Mouse (Mus musculus) WW6 (cell line): ENCODE results near the gene Ccdc191.

Experiments used
- DNase-seq: peaks from one replicate; pipeline ENCODE4 v3.0.0-alpha.2; 2013; ENCODE audit warnings: low read depth, low spot score

Gene Ccdc191

DNA sequence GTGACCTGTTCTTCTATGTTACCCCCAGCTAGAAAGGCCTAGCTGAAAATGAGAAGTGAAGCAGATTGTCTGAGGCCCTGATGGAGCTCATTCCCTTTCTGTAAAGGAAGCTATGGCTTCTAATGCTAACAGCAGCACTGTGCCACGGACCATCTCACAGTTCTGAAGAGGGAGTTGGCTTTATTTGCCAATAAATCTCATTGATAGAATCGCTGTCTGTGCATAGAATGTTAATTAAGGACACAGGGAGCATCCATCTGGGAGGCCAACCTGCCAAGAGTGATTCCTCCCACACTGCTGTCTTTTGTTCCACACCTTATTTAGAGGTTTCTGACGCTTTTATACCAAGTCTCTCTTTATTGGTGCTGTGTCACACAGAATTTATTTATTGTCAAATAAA, 41.9 kb downstream of the Ccdc191 start:
- no peak for DNase-seq

DNA sequence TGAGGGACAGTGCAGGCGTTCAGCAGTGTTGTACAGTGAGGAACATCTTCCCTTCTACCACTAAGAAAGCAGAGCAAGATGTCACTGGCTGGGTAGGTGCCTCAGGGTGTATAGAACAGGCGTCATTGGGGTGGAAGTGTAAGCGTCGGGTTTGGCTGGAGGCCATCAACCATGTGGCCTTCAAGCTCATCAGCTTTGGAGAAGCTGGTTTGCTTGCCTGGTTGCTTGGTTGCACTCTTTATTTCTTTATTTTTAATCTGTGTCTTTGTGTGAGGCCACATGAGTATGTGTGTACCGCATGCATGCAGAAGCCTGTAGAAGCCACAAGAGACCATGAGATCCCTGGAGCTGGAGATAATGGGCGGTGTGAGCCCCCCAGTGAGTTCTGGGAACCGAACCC, 42.7 kb downstream of the Ccdc191 start:
- DNase-seq, result no peak

DNA sequence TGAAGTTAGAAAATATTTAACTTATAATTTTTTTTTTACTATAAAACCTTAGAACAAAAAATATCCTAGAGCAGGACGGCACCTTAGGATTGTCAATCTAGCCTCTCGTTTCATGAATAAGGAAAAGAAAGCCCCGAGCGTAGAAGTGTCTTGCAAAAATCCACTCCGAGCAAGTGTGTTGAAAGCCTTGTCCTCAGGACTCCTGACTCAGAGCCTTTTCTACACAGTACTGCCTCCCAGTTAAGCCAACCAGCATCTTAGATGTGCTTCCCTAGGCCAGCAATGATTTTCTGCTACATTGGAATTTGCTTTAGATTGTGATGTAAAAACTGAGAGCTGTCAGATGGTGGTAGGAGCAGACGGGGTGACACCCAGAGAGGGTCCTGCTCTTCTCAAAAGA, 43.4 kb downstream of the Ccdc191 start:
- no peak for DNase-seq

DNA sequence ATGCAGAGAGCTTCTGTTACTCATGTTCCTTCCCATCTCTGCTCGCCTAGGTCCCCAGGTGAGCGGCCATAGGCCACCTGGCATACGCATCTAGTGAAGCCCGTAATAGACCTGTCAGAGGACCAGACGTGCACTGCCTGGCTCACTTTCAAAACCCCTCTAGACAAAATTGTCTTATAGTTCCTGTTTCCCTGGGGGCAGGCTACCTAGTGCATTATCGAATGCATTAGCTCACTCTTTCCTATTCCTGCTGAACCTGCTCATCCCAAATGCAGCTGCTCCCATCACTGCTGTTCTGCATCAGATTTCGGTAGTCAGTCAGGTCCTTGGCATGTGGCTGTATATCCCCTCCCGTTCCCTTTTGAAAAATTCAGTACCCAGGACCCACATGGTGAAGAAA, 45.3 kb downstream of the Ccdc191 start:
- no peak for DNase-seq

DNA sequence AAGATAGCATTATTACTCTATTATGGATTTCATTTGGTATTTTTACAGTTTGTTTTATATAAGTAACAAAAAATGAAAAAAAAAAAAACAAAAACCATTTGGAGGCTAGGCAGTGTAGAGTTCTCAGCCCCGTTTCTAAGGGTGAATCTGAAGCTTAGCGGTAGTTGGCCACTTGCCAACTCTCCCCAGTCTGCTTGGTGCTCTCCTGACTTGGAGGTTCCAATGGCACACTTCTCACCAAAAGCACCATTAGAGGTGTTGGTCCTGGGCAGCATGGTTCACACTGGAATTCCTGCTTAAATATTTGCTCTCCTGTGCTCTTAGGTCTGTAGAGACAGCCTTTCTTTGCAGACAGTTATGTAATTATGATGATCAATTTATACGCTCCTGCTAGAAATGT, 45.8 kb downstream of the Ccdc191 start:
- no peak for DNase-seq

DNA sequence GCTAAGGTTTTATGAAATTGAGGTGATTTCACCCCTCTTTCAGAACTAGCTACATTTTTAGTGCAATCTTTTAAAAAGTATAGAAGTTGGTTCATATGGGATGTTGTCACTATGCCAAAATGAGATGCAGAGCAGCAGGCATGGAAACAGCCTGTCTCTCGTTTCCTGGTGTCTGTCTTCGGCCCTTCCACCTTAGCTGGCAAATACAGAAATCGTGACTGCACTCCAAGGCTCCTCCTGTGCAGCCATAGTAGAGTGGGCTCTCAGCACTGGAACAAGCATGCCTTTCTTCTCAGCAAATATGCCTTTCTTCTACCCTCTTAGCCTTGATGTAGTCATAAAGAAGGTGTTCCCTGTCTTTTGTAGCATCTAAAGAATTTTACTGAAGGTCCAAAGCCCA, 46.3 kb downstream of the Ccdc191 start:
- no peak for DNase-seq

DNA sequence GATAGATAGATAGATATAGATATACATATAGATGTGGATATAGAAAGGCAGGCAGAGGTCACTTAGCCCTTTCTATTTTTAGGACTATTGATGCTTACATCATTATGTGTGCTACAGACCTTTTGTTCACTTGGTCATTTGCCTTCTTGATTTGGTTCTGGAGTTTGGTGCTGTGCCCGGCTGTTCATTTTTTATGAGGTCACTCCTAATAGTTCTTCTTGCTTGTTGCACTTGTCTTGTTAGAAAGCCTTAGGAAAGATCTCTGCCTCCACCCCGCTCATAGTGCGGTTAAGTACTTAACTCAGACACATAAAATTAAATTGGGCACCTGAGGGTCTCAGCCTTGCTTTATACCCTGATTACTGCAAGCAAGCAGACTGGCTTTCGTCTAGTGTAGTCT, 51.2 kb downstream of the Ccdc191 start:
- DNase-seq, result no peak

DNA sequence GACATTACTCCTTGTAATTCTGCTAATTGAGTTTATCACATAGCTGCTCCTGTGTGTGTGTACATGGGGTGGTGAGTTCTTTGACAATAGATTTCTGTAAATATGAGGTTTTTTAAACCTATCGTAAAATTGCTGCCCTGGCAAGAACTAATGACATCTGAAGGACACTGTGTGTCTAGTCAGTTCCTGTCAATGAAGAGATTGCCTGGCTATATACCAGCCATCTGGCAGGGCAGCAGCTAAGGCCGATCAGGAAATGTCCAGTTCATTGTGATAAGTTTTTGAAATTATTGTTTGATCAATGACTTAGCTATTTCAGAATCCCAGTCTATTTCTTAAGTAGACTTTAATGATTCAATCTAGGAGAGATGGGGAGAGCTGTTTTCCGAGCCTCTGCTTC, 55.8 kb downstream of the Ccdc191 start:
- DNase-seq, result no peak

DNA sequence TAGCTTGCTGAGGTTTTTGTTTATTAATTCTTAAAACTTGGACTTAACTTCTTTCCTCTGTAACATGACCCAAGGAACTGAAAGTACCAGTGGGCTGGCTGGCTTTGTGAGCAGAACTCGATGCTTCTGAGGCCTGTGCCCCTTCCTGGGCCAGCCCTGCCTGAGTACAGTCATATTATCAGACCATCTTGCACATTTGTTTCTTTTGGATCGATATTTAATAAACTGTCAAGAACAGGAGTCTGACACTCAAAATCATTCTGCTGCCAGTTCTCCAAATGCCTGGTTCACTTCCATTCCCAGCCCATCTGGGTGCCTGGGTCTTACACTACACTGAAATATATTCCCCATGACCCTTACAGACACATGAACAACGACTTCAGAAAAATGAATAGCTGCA, 56.3 kb downstream of the Ccdc191 start:
- DNase-seq, result no peak

DNA sequence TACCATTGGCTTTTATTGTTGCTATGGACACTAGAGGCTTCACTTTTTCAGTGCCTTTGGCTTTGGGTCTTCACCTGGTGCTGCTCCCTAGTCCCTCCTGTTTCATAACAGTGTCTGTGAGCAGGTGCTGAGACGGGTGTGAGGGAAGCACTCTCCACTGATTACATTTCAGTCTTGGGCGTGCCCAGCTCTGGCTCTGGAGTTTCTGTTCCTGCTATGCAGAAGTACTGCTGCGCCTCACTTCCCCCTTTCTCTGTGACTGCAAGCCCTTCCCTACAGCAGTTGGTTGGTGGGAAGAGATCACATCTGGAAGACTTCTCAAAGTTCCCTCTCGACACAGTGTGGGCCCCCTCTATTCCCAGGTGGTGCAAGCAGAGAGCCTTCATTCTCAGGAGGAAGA, 62.0 kb downstream of the Ccdc191 start:
- DNase-seq, result no peak

DNA sequence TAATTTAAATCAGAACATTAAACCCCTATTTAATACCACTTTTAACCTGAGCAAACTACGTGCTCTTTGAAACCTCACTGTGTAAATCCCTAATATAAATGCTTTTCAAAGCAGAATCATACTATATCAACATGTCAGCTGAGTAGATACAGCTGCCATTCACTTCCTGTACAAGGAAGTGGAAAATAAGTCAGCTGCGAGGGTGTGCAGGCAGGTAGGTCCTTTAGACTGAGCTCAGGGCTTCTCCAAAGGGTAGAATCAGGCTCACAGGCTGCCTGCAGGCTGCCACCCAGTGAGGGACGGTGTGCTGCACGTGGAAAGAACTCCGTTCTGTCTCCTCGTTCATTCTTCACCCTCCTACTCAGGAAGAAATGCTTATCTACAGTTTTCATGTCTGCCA, 65.3 kb downstream of the Ccdc191 start:
- DNase-seq, result no peak

DNA sequence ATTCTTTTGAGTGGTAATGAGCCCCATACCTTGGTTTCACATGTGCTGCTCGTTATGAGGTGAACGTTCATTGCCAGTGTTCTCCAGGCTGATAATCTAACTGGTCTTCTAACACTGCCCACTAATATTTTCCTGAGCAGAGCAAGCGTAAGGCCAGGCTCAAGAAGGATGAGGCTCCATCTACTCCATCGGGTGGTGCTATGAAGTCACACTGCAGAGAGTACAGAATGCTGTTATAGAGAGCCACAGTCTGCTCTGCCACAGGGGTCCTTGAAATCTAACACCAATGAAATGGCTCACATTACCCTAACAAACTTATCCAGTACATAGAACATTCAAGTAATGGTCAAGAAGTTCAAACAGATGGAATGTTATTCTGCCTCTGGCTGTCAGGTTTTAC, 68.4 kb downstream of the Ccdc191 start:
- DNase-seq, result no peak

DNA sequence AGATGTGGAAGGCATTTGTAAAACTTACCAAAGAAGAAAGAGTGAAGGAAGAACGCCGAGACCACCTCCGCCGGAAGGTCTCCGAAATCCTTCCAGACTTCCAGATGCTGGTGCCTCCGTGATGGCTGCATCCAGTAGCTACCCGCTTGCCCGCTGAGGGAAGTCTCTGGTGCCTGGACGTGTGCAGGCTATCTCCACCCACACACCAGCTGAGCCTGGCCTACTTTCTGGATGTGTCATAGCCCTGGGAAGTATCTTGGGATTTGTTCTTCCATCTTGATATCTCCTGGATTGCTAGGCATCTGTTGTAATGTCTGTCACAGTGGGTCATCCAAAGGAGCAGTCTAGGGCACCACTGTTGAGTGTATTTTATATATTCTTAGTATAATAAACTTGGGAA, 73.7 kb downstream of the Ccdc191 start:
- DNase-seq, result no peak

DNA sequence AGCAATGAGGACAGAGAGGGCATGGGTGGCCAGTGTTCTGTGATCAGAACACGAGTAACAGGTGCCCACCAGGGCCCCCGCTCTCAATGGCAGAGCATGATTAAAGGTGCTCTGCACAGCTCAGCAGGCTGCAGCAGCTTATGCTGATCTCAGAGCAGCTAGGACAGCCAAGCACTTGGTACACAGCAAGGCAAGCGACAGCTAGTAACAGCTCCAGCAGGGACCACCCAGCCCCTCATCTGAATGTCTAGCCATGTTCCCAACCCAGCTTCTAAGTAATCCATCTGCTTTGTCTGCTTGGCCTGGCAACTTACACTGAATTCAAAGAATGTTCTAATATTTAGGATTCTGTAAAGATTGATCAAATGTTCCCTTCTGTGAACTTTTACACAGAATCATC, 74.2 kb downstream of the Ccdc191 start:
- no peak for DNase-seq

DNA sequence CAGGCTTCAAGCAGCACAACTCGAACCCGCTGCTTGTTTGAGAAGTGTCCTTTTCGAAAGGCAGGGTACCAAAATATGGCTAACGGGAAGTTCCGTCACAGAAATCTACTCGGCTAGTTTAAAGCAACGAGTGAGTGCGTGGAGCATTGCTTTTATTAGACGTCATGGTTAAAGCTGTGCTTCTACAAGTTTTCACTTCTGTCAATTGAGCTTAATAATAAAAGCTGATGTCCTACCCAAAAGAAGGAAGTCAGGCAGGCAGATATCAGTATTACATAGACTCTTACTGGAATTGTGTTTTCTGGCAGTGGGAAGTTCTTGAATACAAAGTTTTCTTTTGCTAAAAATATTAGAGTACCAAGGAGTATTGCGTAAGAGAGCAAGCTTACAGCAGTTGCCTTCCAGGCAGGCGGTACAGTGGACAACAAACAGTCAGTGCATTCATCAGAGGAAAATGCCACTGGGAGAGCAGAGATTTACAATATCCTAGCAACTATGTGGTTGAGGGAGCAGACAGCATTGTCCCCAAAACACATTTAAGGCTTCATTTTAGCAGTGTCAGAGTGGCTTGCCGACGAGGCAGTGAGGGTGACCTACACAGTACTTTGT, 76.3 kb downstream of the Ccdc191 start:
- no peak for DNase-seq

DNA sequence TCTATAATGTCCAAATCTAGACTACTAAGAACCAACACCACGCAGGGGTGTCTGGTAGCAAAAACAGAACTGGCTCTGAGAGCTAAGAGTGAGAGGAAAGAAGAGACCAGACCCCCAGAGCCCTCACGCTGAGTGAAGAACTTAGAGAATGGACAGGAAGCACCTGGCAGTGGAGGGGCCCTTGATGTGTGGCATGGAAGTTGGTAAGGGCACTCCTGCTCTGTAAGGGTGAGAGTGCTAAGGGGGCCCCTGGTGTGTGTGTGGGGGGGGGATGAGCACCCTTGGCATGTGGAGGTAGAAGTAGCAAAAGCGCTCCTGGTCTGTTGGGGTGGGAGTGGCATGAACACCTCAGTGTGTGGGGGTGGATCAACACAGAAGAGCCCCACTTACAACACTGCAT, 80.8 kb downstream of the Ccdc191 start:
- DNase-seq, result no peak

DNA sequence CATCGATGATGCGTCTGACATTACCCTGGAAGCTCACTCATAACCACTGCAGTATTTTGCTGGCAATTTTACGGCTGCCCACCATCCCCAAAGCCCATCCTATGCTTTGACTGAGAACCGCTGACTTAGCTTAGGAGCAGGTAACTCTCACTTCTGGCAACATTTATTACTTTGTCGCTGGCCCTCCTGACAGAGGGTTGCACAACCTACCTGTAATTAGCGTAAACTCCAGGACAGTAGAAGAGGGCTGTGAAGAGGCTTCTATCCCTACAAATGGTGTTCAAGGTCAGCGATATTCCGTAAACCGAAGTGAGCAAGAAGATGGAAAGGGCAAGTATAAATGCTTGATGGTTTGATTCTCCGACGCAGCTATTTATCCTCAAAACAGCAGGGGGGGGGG, 81.6 kb downstream of the Ccdc191 start:
- DNase-seq, result no peak

DNA sequence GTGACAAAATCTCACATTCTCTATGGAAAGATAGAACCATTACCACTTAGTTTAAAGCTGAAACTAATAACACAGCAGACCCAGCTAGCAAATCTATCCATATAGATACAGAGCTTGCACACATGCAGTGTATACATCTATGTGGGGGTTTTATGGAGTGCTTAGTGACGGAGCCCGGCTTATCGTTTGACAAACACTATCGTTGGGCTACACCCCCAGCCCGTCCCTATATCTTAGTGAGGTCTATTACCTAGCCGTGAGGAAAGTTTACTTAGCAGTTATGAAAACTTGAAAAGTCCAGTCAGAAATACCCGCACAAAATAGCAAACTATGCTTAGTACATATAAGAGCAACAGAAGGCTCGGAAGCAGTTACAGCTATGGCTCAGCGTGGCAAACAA, 82.1 kb downstream of the Ccdc191 start:
- DNase-seq, result no peak

DNA sequence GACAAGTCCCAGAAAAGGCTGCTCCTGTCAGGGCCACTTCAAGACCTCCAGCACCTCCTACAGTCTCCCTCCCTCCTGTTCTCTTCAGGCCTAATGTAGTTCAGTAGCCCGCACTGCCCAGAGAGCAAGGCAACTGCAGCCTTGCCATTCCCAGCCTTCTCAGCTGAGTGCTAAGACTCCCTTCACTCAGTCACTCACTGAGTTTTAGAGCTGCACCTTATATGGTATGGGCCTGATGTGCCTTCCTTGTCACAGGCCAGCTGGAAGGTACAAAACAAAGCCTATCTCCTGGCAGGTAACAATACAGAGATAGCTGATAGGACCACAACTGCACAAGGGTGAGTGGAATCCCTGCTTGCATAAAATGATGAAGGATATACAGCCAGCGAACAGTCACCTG, 82.8 kb downstream of the Ccdc191 start:
- DNase-seq, result no peak

DNA sequence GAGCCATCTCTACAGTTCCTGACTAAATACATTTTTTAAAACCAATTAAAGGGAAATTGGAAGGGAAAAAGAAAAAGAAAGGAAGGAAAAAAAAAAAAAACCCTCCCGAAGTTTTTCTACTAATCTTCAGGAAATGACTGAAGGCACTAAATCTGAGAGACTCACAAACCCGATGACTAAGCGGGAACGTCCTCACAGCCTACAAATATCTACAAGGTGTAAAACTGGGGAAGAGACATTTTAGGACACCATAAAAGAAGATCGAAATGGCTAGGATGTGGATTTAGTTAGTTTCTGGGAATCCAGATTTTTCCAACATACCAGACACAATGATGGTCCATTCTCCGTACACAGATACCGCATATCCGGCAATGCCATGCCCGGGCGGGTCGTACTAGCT, 83.5 kb downstream of the Ccdc191 start:
- DNase-seq, result no peak

DNA sequence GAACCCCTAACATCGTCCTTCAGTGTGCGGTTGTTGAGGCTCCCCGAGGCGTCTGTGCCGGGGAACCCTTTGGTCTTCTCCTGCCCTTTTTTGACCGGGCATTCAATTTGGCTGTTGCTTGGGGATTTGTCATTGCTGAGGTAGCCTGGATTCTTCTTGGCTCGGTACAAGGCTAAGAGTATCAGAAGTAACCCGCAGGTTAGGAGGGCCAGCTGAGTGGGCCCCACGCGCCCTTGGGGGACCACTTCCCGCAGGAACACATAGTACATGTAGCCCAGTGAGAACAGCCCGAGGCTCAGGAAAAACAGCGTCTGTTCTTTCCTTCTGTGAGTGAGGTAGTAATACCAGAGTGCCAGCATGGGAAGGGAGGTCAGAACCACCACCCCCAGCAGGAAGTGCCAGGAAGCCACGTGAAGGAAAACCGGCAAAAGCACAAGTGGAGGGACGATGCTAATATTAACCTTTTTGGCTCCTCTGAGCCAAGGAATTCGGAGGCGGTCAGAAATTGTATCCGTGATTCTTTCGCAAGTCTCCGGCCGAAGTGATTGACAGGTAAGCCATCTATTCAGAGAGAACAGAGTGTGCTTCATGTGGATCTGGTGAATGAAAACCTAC, 84.1 kb downstream of the Ccdc191 start:
- DNase-seq, result no peak

DNA sequence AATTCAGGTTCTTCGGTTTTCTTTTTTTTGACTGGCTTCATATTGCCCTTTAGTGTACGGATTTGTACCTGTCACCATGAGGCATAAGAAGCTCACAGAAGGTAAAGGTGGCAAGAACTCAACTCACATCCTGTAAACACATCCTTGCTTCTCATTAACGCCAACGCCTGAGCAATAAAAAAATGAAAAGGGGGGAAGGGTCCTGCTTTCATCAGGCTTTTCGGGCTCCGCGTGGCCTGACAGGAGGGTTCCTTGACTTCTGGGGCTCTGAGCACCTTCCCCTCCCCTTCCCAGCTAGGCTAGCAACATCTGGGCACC, 89.4 kb downstream of the Ccdc191 start:
- no peak for DNase-seq

DNA sequence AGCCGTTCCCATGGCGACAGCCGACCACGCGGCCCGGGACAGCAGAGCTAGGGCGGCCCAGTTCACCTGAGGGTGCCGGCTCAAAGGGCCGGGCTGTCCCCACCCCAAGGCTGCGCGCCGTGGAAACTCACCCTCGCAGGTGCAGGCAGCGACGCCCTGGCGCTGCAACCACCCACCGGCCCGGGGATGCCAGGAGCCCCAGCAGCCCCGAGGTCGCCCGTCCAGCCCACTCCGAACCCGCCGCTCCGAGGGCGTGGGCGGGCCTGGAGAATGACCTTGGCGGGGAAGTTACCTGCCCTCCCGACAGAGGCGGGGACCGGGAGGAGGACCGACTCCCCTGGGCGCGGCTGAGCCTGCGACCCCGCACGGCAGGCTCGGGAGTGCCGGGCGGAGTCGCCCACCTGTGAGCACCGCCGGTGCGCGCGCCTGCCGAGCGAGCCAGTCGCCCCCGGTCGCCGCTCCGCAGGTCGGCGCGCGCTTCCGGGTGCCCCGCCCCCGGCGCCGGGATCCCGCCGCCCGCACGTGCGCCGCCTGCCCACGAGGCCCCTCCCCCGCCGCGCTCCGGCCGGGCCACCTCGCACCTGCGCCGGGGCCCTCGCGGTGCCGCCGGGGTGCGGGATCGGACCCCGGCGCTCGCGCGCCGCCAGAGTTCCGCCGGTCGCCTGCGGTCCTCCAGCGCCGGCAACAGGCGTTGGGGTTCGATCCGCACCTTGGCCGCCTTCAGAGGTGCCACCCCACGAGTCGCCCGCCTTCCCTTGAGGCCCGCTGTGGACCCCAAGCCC, 89.9 kb downstream of the Ccdc191 start, which contains the start of gene Zdhhc23:
Gene Zdhhc23 (minus strand): TSS at position 464 of the 782 bp plus-strand sequence.
- DNase-seq, result no peak
